Mouse (Mus musculus): Measurements from ENCODE around the gene Siah1a. TPM values are rescaled to one million over a fixed set of nuclear protein-coding genes. Genes with fewer than 3 reads are reported as not detected.

The Siah1a gene
- polyA plus RNA-seq, 1 experiment from 2014 or later: 39.1 TPM

DNA sequence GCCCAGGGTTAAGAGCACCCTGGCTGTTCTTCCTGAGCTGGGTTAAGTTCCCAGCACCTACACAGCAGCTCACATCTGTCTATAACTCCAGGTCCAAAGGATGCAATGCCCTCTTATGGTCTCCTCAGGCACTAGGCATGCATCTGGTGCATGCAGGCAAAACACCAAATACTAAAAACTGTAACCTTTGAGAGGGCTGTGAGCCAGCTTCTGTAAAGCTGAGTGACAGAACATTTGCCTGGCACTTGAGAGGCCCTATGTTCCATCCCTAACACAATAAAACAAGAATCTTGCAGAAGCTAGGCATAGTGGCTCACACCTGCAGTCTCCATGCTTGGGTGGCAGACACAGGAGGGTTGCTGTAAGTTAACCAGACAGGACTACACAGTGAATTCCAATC is 4.1 kb downstream of the Siah1a start:
- Histone ChIP-seq H3K27me3 (ENCODE audit: control insufficient read depth, insufficient read depth, low read length) (no peaks in the 10 kb centered on the region), H3K27ac (ENCODE audit: low read length) (no peak overlapping the region), H3K4me3 (ENCODE audit: low read depth, low read length) (no peak overlapping the region), H3K4me2 (replicated peaks; ENCODE audit: low read depth, low read length) (no peak overlapping the region), H3K9me3 (ENCODE audit: control insufficient read depth, low read depth, low read length) (no peaks in the 10 kb centered on the region), H3K4me1 (ENCODE audit: control insufficient read depth, insufficient read depth, low read length) (peaks cover 12% of the 10 kb centered on the region; the same call in 1 of the 2 replicates), H3K9ac (replicated peaks; ENCODE audit: low read depth, low read length) (no peak overlapping the region), H3K36me3 (ENCODE audit: control insufficient read depth, insufficient read depth, low read length) (no peaks in the 10 kb centered on the region)
- ATAC-seq (ENCODE audit: insufficient number of reproducible peaks, insufficient read depth, low FRiP score, low read depth): no peak

DNA sequence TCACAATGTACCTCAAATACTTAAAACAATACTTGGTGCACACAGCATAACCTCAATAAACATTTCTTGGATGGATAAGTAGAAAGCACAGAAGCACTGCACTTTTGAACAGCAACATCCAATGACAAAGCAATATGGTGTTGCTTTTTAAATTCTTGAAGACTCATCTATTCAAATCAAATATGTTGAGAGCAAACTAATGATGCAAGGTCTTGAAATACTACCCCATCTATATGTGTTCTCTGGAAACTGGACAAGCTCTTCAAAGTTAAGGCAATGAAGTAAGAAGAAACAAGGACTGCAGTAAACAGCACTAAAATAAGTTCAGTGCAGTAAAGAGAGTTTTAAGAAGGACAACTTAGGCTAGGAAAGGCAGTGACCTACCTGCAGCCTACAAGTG is 4.8 kb downstream of the Siah1a start:
- H3K36me3 ChIP-seq (ENCODE audit: control insufficient read depth, insufficient read depth, low read length): no peaks in the 10 kb centered on the region
- H3K27ac ChIP-seq (ENCODE audit: low read length): no peak overlapping the region
- H3K4me1 ChIP-seq (ENCODE audit: control insufficient read depth, insufficient read depth, low read length): peaks cover 10% of the 10 kb centered on the region; the same call in 1 of the 2 replicates
- no peaks in the 10 kb centered on the region for H3K27me3 ChIP-seq (ENCODE audit: control insufficient read depth, insufficient read depth, low read length)
- no peak overlapping the region for H3K9ac ChIP-seq (replicated peaks; ENCODE audit: low read depth, low read length)
- H3K4me2 ChIP-seq (replicated peaks; ENCODE audit: low read depth, low read length): no peak overlapping the region
- no peak overlapping the region for H3K4me3 ChIP-seq (ENCODE audit: low read depth, low read length)
- no peaks in the 10 kb centered on the region for H3K9me3 ChIP-seq (ENCODE audit: control insufficient read depth, low read depth, low read length)
- no peak for ATAC-seq (ENCODE audit: insufficient number of reproducible peaks, insufficient read depth, low FRiP score, low read depth)

DNA sequence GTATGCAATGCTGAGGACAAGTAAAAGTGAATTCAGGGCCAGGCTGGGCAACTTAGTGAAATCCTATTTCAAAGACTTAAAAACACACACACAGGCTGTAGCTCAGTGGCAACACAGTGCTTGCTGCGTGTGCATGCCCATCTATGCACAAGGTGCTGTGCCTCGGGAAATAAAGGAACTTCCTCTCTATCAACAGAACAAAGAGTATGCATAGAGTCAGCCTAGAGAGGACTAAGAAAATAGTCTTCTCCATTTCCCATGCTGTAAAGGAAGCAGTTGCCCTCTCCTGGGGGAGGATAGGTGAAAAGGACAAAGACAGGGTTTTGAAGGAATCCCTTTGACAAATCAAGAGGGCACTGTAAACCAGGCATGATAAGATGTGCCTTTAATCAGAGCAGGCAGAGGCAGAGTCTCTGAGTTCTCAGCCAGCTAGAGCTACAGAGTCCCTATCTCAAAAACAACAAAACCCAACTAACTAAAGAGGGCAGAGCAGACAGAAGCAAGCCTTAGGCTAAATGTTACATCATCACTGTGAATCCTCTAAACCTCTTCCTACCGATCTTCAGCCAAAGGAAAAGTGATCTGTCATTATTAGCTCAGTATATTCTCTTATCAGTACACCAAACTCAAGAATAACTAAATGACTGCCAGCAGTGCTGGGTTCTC is 10.2 kb downstream of the Siah1a start:
- H3K4me2 ChIP-seq (replicated peaks; ENCODE audit: low read depth, low read length): no peak overlapping the region
- no peak for ATAC-seq (ENCODE audit: insufficient number of reproducible peaks, insufficient read depth, low FRiP score, low read depth)
- H3K9ac ChIP-seq (replicated peaks; ENCODE audit: low read depth, low read length): no peak overlapping the region
- H3K9me3 ChIP-seq (ENCODE audit: control insufficient read depth, low read depth, low read length): no peaks in the 10 kb centered on the region
- 46% methylated on average over 3 of the region's 3 CpGs for WGBS
- no peak overlapping the region for H3K4me3 ChIP-seq (ENCODE audit: low read depth, low read length)
- no peaks in the 10 kb centered on the region for H3K27me3 ChIP-seq (ENCODE audit: control insufficient read depth, insufficient read depth, low read length)
- H3K4me1 ChIP-seq (ENCODE audit: control insufficient read depth, insufficient read depth, low read length): peaks cover 10% of the 10 kb centered on the region; the same call in 1 of the 2 replicates
- no peak overlapping the region for H3K27ac ChIP-seq (ENCODE audit: low read length)
- no peaks in the 10 kb centered on the region for H3K36me3 ChIP-seq (ENCODE audit: control insufficient read depth, insufficient read depth, low read length)

DNA sequence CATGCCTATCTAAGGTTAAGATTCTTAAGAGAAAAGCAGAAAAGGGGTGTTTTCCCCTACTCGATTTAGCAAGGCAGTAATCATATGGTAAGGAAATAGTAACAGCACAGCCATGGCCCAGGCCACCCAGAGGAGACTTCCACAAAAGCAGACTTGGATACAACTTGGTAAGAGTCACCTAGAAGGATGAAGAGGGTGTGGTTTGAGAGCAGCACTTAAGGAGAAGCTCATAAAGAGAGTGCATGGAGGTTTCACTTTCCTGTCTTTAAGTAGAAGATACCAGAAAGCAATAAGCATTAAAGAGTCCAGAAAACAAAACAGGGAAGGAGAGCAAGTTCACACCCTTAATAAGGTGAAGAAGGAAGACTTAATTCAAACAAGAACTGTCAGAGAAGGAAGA is 10.8 kb downstream of the Siah1a start:
- Histone ChIP-seq H3K9ac (replicated peaks; ENCODE audit: low read depth, low read length) (no peak overlapping the region), H3K4me2 (replicated peaks; ENCODE audit: low read depth, low read length) (no peak overlapping the region), H3K27ac (ENCODE audit: low read length) (no peak overlapping the region), H3K4me1 (ENCODE audit: control insufficient read depth, insufficient read depth, low read length) (peaks cover 10% of the 10 kb centered on the region; the same call in 1 of the 2 replicates), H3K9me3 (ENCODE audit: control insufficient read depth, low read depth, low read length) (no peaks in the 10 kb centered on the region), H3K36me3 (ENCODE audit: control insufficient read depth, insufficient read depth, low read length) (no peaks in the 10 kb centered on the region), H3K4me3 (ENCODE audit: low read depth, low read length) (no peak overlapping the region), H3K27me3 (ENCODE audit: control insufficient read depth, insufficient read depth, low read length) (no peaks in the 10 kb centered on the region)
- WGBS: 80% methylated on average over 1 of the region's 1 CpGs
- ATAC-seq (ENCODE audit: insufficient number of reproducible peaks, insufficient read depth, low FRiP score, low read depth): no peak

DNA sequence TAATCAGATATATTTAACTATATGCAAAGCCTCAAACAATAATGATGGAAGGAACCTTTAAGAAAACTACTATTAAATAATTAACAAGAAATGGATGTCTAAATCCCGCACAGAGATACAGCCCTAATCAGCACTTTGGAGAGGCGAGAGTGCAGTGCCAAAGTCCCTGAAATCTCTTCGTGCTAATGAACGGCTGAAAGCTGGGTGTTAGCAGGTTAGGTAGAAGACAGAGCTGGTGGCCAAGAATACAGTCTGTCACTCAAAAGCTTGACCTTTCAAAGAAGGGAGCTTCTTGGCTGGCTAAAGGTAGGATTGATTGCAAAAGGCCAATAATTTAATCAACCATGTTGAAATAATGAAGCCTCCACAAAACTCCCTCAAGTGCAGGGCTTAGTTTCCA is 11.6 kb downstream of the Siah1a start:
- WGBS: 76% methylated on average over 4 of the region's 4 CpGs
- no peak for ATAC-seq (ENCODE audit: insufficient number of reproducible peaks, insufficient read depth, low FRiP score, low read depth)
- H3K4me3 ChIP-seq (ENCODE audit: low read depth, low read length): no peak overlapping the region

DNA sequence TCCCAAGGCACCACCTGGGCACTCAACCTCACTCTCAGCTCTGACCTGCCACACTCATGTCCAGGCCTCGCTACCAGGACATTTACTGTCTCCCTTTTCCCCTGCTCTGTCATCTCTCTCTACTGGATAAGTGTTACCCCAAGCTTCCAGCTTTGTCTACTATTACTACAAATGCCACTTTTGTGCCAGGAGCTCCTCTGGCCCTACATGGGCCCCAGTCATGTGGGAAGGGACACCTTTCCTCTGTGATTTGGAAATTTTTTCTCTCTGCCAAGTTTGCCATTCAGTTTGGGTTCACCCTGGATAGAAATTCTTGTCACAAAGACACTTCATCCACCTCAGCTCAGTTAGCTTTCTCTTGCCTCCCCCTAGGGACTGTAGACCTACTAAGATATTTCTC is 14.9 kb downstream of the Siah1a start:
- no peaks in the 10 kb centered on the region for H3K36me3 ChIP-seq (ENCODE audit: control insufficient read depth, insufficient read depth, low read length)
- no peaks in the 10 kb centered on the region for H3K27me3 ChIP-seq (ENCODE audit: control insufficient read depth, insufficient read depth, low read length)
- no peak overlapping the region for H3K9ac ChIP-seq (replicated peaks; ENCODE audit: low read depth, low read length)
- no peak overlapping the region for H3K4me3 ChIP-seq (ENCODE audit: low read depth, low read length)
- H3K4me2 ChIP-seq (replicated peaks; ENCODE audit: low read depth, low read length): no peak overlapping the region
- no peak for ATAC-seq (ENCODE audit: insufficient number of reproducible peaks, insufficient read depth, low FRiP score, low read depth)
- no peaks in the 10 kb centered on the region for H3K9me3 ChIP-seq (ENCODE audit: control insufficient read depth, low read depth, low read length)
- no peak overlapping the region for H3K27ac ChIP-seq (ENCODE audit: low read length)
- peaks cover 14% of the 10 kb centered on the region for H3K4me1 ChIP-seq (ENCODE audit: control insufficient read depth, insufficient read depth, low read length)
- 87% methylated on average over 1 of the region's 1 CpGs for WGBS

More for the DNA sequence above, 11.6 kb downstream of the Siah1a start:
- H3K9ac ChIP-seq (replicated peaks; ENCODE audit: low read depth, low read length): no peak overlapping the region
- peaks cover 10% of the 10 kb centered on the region; the same call in 1 of the 2 replicates for H3K4me1 ChIP-seq (ENCODE audit: control insufficient read depth, insufficient read depth, low read length)
- H3K27me3 ChIP-seq (ENCODE audit: control insufficient read depth, insufficient read depth, low read length): no peaks in the 10 kb centered on the region
- H3K36me3 ChIP-seq (ENCODE audit: control insufficient read depth, insufficient read depth, low read length): no peaks in the 10 kb centered on the region
- no peak overlapping the region for H3K4me2 ChIP-seq (replicated peaks; ENCODE audit: low read depth, low read length)
- H3K9me3 ChIP-seq (ENCODE audit: control insufficient read depth, low read depth, low read length): no peaks in the 10 kb centered on the region
- H3K27ac ChIP-seq (ENCODE audit: low read length): no peak overlapping the region

DNA sequence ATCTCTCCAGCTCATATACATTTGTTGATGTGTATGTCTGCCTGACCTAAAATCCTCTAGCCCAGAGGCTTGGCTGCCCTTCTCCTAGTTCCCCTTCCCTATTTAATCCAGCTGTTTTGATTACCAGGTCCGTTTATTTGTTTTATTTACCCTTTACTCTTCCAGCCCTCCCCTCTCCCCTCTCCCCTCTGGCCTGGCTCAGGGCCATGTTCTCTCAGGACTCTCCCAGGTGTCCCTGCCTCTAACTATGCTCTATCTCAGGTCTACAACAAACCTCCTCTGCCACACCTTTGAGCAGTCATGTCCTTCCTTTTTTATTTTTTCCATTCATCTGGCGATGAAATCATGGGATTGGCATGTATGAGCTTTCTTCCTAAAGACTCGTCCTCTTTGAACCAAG is 15.4 kb downstream of the Siah1a start:
- H3K27me3 ChIP-seq (ENCODE audit: control insufficient read depth, insufficient read depth, low read length): no peaks in the 10 kb centered on the region

DNA sequence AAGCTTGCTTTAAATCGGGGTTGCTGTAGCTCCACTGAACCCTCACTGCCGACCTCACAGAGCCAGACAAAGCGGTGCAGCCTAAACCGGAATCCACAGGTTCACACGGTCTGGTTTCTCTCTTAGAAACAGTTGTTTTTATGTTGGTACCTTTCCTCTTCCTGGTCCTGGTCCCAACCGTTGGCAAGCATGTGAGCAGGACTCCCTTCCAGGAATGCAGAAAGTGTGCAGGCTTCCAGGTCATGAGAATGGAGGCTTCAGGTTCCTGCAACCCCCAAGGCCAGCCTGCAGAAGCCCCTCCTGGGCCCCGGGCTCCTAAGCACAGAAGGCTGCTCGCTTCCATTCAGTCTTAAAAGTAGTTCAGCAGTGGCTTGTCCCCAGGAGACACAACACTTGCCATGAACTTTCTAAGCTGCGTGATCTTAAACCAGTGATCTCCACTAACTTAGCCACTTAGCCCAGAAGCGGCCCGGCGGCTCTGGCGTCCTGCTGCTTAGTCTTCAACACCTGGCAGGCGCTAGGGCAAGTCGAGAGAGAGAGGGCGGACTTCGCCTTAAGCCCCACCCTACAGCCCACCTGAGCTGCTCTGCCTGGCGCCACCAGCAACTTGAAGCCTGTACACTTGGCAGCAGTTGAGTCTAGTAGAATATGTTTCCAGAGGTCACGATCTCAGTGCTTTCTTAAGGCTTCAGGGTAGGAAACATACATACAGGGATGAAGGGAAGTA is 17.3 kb downstream of the Siah1a start:
- ATAC-seq (ENCODE audit: insufficient number of reproducible peaks, insufficient read depth, low FRiP score, low read depth): no peak
- no peaks in the 10 kb centered on the region for H3K9me3 ChIP-seq (ENCODE audit: control insufficient read depth, low read depth, low read length)
- no peak overlapping the region for H3K9ac ChIP-seq (replicated peaks; ENCODE audit: low read depth, low read length)
- H3K4me2 ChIP-seq (replicated peaks; ENCODE audit: low read depth, low read length): no peak overlapping the region
- H3K36me3 ChIP-seq (ENCODE audit: control insufficient read depth, insufficient read depth, low read length): no peaks in the 10 kb centered on the region
- WGBS: 52% methylated on average over 19 of the region's 19 CpGs
- H3K27me3 ChIP-seq (ENCODE audit: control insufficient read depth, insufficient read depth, low read length): no peaks in the 10 kb centered on the region
- H3K4me1 ChIP-seq (ENCODE audit: control insufficient read depth, insufficient read depth, low read length): peaks cover 14% of the 10 kb centered on the region
- no peak overlapping the region for H3K27ac ChIP-seq (ENCODE audit: low read length)
- no peak overlapping the region for H3K4me3 ChIP-seq (ENCODE audit: low read depth, low read length)

More for the DNA sequence above, 15.4 kb downstream of the Siah1a start:
- H3K27ac ChIP-seq (ENCODE audit: low read length): no peak overlapping the region
- H3K36me3 ChIP-seq (ENCODE audit: control insufficient read depth, insufficient read depth, low read length): no peaks in the 10 kb centered on the region
- WGBS: 41% methylated on average over 3 of the region's 3 CpGs
- peaks cover 14% of the 10 kb centered on the region for H3K4me1 ChIP-seq (ENCODE audit: control insufficient read depth, insufficient read depth, low read length)
- H3K4me3 ChIP-seq (ENCODE audit: low read depth, low read length): no peak overlapping the region
- no peak overlapping the region for H3K9ac ChIP-seq (replicated peaks; ENCODE audit: low read depth, low read length)
- ATAC-seq (ENCODE audit: insufficient number of reproducible peaks, insufficient read depth, low FRiP score, low read depth): no peak
- no peak overlapping the region for H3K4me2 ChIP-seq (replicated peaks; ENCODE audit: low read depth, low read length)
- H3K9me3 ChIP-seq (ENCODE audit: control insufficient read depth, low read depth, low read length): no peaks in the 10 kb centered on the region

All from stomach, embryonic 14.5 days (tissue).